Comparison of ENCODE assay signal across 25 mouse cellular contexts in genomic region chr2:170841441-170841965, GRCm38 (mm10).
DNase-seq lines count a peak whose midpoint lies in the region; ATAC-seq and TF ChIP-seq lines count a peak whose summit lies in the region.
"Had no signal": no experiment of that assay in that cellular context is flagged by ENCODE, and none has a peak within 500 bp of the region (broad histone marks: within the 10 kb centered on the region; RNA-seq: fewer than 3 reads in every experiment).

No protein-coding gene starts in this region.

- H3K27me3 ChIP-seq in forebrain, embryonic 15.5 days, result no peaks in the 10 kb centered on the region
- peaks cover 42% of the 10 kb centered on the region for H3K27me3 ChIP-seq in forebrain, embryonic 10.5 days (ENCODE audit: poor library complexity, severe bottlenecking)
- H3K27me3 ChIP-seq in limb, embryonic 14.5 days (ENCODE audit: control insufficient read depth, insufficient read depth, low read length), result no peaks in the 10 kb centered on the region
- H3K27me3 ChIP-seq: hindbrain, embryonic 12.5 days; Patski had no signal

- no peak overlapping the region for H3K4me3 ChIP-seq in forebrain, embryonic 15.5 days
- no peak overlapping the region for H3K4me3 ChIP-seq in forebrain, embryonic 10.5 days
- H3K4me3 ChIP-seq in limb, embryonic 14.5 days (replicated peaks; ENCODE audit: low read length), result no peak overlapping the region
- H3K4me3 ChIP-seq: gastrocnemius, adult 2 months; heart, embryonic 10.5 days; hindbrain, embryonic 12.5 days had no signal

- H3K9ac ChIP-seq in forebrain, embryonic 15.5 days (replicated peaks), result no peak overlapping the region
- H3K9ac ChIP-seq in limb, embryonic 14.5 days (ENCODE audit: low read depth, low read length, severe bottlenecking), result no peak overlapping the region
- H3K9ac ChIP-seq: hindbrain, embryonic 12.5 days had no signal

- peaks cover 46% of the 10 kb centered on the region for H3K4me1 ChIP-seq in forebrain, embryonic 15.5 days
- peaks cover 47% of the 10 kb centered on the region for H3K4me1 ChIP-seq in forebrain, embryonic 10.5 days
- H3K4me1 ChIP-seq in limb, embryonic 14.5 days (ENCODE audit: control insufficient read depth, insufficient read depth, low read length), result no peaks in the 10 kb centered on the region

- ATAC-seq in forebrain, embryonic 15.5 days (replicated peaks), result no peak
- ATAC-seq in limb, embryonic 14.5 days (ENCODE audit: low FRiP score, low read depth), result peak; percentile 78
- no peak for ATAC-seq in megakaryocyte, adult 5-6 weeks (ENCODE audit: poor library complexity, severe bottlenecking)
- ATAC-seq: activated CD4-positive, CD25-positive, alpha-beta regulatory T cell, adult 4 months; hindbrain, embryonic 16.5 days; inflammation-experienced regulatory T-cells, adult 6 months; intestine, postnatal 0 days; Patski had no signal

- TF ChIP-seq POLR2A in limb, embryonic 14.5 days (IDR thresholded peaks at IDR 0.05; ENCODE audit: borderline replicate concordance, extremely low read depth, insufficient read depth, insufficient read length), result no peak

- H3K9me3 ChIP-seq in forebrain, embryonic 15.5 days, result no peaks in the 10 kb centered on the region
- no peaks in the 10 kb centered on the region for H3K9me3 ChIP-seq in forebrain, embryonic 10.5 days
- H3K9me3 ChIP-seq in limb, embryonic 14.5 days (ENCODE audit: control insufficient read depth, low read length), result no peaks in the 10 kb centered on the region
- H3K9me3 ChIP-seq: heart, embryonic 10.5 days; hindbrain, embryonic 12.5 days had no signal

- no peaks in the 10 kb centered on the region for H3K36me3 ChIP-seq in forebrain, embryonic 15.5 days
- H3K36me3 ChIP-seq in forebrain, embryonic 10.5 days (replicated peaks), result no peaks in the 10 kb centered on the region
- no peaks in the 10 kb centered on the region for H3K36me3 ChIP-seq in limb, embryonic 14.5 days (ENCODE audit: control insufficient read depth, insufficient read depth, low read length)
- H3K36me3 ChIP-seq: heart, embryonic 10.5 days; hindbrain, embryonic 12.5 days had no signal

- peak overlapping the region; percentile 28; the same call in 1 of the 2 replicates for H3K27ac ChIP-seq in forebrain, embryonic 15.5 days (replicated peaks)
- no peak overlapping the region for H3K27ac ChIP-seq in forebrain, embryonic 10.5 days
- H3K27ac ChIP-seq in limb, embryonic 14.5 days (replicated peaks; ENCODE audit: low read depth, low read length), result no peak overlapping the region
- H3K27ac ChIP-seq: gastrocnemius, adult 2 months; heart, embryonic 10.5 days; hindbrain, embryonic 12.5 days had no signal

- WGBS in forebrain, embryonic 15.5 days, result 52% methylated on average over 13 of the region's 13 CpGs
- WGBS in forebrain, embryonic 10.5 days, result 84% methylated on average over 13 of the region's 13 CpGs
- 67% methylated on average over 13 of the region's 13 CpGs for WGBS in limb, embryonic 14.5 days

- peak; percentile 22 for DNase-seq in embryo, embryonic 10.5 days (ENCODE audit: low spot score)
- no peak for DNase-seq in embryo, embryonic 11 days
- DNase-seq in forebrain, embryonic 10.5 days (ENCODE audit: extremely low spot score, low spot score), result no peak
- DNase-seq in Muller cell, postnatal 12 days (ENCODE audit: inconsistent ontology term), result peak; percentile 71
- DNase-seq in limb, embryonic 14.5 days (ENCODE audit: low spot score), result no peak
- no peak for DNase-seq in gastrocnemius, adult 18-20 months (ENCODE audit: low spot score)
- DNase-seq: adrenal gland, postnatal 14 days; cerebellum, adult 18-20 months; cerebellum, adult 9-11 months; cerebellum, postnatal 36 days; gastrocnemius, adult 2 months; gastrocnemius, postnatal 36 days; heart, adult 11 months; heart, postnatal 10 days; heart, postnatal 4 days; kidney, adult 8-10 months had no signal

- no peak overlapping the region for H3K4me2 ChIP-seq in forebrain, embryonic 15.5 days (replicated peaks)
- H3K4me2 ChIP-seq in limb, embryonic 14.5 days (replicated peaks; ENCODE audit: low read depth, low read length, severe bottlenecking), result no peak overlapping the region
- H3K4me2 ChIP-seq: hindbrain, embryonic 12.5 days had no signal

Comparison
In these comparisons a context has a peak if more than half of its experiments do, and no peak if none do; other contexts are left out.
1. DNase-seq: peak in embryo, embryonic 10.5 days (single experiment) and Muller cell, postnatal 12 days (single experiment); none in embryo, embryonic 11 days (single experiment), forebrain, embryonic 10.5 days (single experiment), limb, embryonic 14.5 days (single experiment) and gastrocnemius, adult 18-20 months (single experiment).